Mouse (Mus musculus) mature B cell (primary cell): ENCODE results near the gene Gm21103.
"Not testable (repeated sequence)": the region's sequence is repeated elsewhere in the genome, so short reads cannot be mapped to it uniquely, and the experiment has no call there.

ENCODE experiments used
- in situ Hi-C: fragments of 300-500 bp; cut with MboI; formaldehyde crosslinking; loops from 2 replicates; pipeline ENCODE4 v1.14.3; 2019

Gm21103 gene

GRCm38 (mm10) chr14:6304743-6305142 is at the start of gene Gm21103:
Gm21103 (minus strand) TSS chr14:6304843.
- in situ Hi-C loops, result not testable (repeated sequence)

- in situ Hi-C loops, result not testable (repeated sequence)
These were observed 38.9 kb upstream of the Gm21103 start, which contains the start of gene Gm3618 for GRCm38 (mm10) chr14:6343578-6343977. Gm3618 (minus strand) TSS chr14:6343678.

GRCm38 (mm10) chr14:6286931-6287715 is 17.5 kb downstream of the Gm21103 start, which contains the start of gene Gm3411:
Gm3411 (minus strand) TSS chr14:6287250.
- in situ Hi-C loops, result not testable (repeated sequence)
